Mouse (Mus musculus): ENCODE measurements around the gene Lrig1.

Lrig1 gene

GRCm38 (mm10) chr6:94700067-94700491 lies at the start of gene Lrig1:
Lrig1 (minus strand) TSS chr6:94700158.
- peak; percentile 91 for DNase-seq (ENCODE audit: low read depth, low spot score)

- DNase-seq (ENCODE audit: low read depth, low spot score): no peak
These were observed 49.7 kb upstream of the Lrig1 start for GRCm38 (mm10) chr6:94749626-94750025.

- no peak for DNase-seq (ENCODE audit: low read depth, low spot score)
These were observed 48.4 kb upstream of the Lrig1 start for GRCm38 (mm10) chr6:94748361-94748760.

DNA sequence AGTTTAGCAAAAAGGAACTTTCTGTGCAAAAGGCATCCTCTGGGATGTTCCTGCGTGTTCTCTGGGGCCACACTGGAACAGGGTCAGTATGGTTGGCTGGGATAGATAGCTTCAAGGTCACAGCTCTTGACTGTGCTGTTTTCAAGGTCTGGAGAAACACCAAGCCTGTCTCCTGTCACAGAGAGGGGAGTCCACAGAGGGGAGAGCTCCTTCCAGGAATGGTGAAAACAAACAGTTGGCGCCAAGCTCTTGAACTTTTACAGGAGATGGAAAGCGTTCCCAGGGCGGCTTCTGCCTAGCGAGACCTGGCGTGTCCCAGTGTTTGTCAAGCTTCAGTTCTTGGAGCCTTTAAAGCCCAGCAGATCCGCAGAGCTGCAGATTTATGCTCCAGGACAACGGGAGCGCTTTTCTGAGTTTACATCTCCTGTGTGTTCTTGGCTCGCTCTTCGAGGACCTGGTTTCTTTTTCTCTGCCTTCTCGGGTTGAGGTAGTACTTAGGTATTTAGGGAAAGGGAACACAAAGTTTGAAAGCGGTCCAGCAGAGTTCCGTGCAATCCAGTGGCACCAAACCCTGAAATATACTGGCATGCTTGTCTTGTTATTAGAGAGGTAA lies 40.3 kb upstream of the Lrig1 start:
- DNase-seq (ENCODE audit: low read depth, low spot score): no peak

GRCm38 (mm10) chr6:94738647-94739046 lies 38.7 kb upstream of the Lrig1 start:
- no peak for DNase-seq (ENCODE audit: low read depth, low spot score)

DNA sequence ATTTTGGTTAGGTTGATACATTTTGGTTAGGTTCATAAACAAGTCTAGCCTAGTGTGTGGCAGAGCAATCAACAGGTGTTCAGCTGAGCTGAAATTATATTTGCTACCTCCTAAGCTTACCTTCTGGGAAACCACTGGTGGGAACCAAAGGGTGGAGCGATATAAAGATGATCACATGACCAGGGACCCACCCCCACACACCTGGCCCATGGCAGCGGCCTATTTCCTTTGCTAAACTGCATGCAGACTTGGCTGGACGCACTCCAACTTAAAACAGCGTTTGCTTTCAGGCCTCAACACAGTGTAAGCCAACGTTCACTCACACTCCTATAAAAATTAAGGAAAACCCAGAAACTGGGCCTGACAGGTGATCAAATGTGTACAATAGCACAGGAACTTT lies 33.9 kb upstream of the Lrig1 start:
- DNase-seq (ENCODE audit: low read depth, low spot score): no peak

DNA sequence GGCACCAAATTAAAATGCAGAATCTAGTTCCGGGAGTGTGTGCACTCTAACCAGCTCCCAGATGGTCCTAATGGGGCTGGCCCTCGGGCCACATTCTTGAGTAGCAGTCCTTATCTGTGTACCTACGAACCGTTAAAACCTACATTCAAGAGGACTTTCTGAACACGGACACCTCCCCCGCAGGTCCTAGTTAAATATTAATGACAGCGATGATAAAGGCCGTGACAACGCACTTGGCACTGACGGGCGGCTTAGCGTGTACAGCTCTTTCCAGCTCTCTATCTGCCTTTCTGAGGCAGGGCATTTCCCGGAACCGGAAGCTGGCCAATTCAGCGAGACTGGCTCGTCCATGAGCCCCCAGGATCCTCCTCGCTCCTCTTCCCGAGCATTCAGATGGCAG lies 29.9 kb upstream of the Lrig1 start:
- DNase-seq (ENCODE audit: low read depth, low spot score): no peak

GRCm38 (mm10) chr6:94729132-94729531 lies 29.2 kb upstream of the Lrig1 start:
- no peak for DNase-seq (ENCODE audit: low read depth, low spot score)

GRCm38 (mm10) chr6:94724612-94725011 lies 24.7 kb upstream of the Lrig1 start:
- DNase-seq (ENCODE audit: low read depth, low spot score): no peak

DNA sequence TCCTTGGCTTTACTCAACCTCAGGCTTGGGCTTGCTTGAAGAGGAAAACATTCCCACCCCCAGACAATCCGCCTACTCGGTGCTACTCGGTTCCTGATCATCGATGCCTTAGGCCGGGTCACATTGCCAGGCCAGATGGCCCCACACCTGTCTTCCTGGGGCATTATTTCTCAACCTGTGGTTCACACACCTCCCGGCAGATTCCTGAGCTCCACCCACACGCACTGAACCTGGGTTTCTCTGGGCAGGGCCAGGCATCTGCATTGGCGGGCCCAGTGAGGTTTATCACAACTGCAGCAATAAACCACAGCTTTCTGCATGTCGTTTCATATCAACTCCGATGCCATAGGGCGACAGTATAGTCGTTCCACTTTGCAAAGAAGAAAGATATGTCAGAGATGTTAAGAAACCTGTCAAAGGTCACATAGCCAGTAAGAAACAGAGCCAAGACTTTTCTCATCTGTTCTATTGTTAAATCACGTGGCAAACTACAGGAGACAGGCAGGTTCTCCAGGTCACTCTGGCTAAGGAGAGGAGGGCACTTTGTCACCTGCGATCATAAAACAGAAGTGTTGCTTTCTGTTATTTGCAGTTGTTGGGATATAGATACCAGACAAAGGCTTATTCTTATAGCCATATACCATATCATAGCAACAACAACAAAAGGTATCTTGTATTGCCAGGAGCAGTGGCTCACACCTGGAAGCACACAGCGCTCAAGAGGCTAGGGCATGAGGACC lies 18.8 kb upstream of the Lrig1 start:
- DNase-seq (ENCODE audit: low read depth, low spot score): no peak

GRCm38 (mm10) chr6:94717705-94718489 lies 17.9 kb upstream of the Lrig1 start:
- DNase-seq (ENCODE audit: low read depth, low spot score): no peak

GRCm38 (mm10) chr6:94715645-94715940 lies 15.6 kb upstream of the Lrig1 start:
- DNase-seq (ENCODE audit: low read depth, low spot score): no peak

DNA sequence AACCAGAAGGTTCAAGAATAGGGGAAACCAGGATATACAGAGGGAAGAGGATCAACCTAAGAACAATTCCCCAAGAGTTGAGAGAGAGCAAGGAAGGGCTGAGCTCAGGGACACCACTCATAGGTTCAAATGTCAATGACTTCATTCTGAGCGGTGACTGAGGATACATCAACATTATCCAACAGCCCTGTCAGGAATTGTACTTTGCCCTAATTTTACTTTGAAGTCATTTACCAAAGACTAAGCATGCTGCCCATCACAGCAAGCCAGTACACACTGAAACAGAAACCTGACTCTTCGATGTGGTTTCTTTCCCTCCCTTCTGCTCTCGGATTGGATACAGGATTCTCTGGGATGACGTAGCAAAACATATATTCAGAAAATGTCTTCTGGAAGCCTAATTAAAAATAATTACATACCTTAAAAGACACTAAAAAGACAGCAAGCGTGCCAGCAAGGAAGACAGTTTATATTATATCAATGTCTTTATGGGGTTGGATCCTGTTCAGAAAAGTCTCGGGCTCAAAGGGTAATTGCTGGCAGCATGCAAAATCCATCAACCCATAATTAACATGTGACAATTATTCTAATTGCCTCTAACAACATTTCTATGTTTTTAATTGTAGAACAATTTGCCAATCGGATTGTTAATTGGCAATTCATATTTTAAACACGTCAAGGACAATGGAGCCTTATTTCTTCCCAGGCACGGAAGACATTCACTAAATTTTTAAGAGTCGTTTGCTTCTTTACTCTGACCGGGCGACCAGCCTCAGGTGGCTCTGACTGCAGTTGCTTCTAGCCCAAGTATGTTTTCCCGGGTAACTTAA lies 15.1 kb upstream of the Lrig1 start:
- no peak for DNase-seq (ENCODE audit: low read depth, low spot score)

- DNase-seq (ENCODE audit: low read depth, low spot score): no peak
These were observed 9.9 kb upstream of the Lrig1 start for GRCm38 (mm10) chr6:94709832-94710231.

DNA sequence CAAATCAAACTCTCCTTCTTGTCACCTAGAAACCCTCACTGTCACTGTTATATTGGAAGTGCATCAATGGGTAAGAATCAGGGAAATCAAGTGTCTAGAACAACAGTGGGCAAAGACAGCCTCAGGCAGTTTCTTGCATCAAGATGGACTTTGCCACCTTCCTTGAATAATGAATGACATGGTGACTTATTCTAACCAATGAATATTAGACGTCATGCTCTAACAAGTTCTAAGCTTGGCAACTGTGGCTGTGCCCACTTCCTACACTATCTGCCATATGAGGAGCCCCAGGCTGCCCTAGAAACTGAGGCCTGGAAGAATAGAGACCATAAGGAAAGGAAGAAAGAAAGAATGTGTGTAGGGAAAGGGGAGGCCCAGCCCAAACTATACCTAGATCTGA lies 9.2 kb upstream of the Lrig1 start:
- DNase-seq (ENCODE audit: low read depth, low spot score): no peak

- no peak for DNase-seq (ENCODE audit: low read depth, low spot score)
These were observed 7.3 kb upstream of the Lrig1 start for GRCm38 (mm10) chr6:94707254-94707653.

DNA sequence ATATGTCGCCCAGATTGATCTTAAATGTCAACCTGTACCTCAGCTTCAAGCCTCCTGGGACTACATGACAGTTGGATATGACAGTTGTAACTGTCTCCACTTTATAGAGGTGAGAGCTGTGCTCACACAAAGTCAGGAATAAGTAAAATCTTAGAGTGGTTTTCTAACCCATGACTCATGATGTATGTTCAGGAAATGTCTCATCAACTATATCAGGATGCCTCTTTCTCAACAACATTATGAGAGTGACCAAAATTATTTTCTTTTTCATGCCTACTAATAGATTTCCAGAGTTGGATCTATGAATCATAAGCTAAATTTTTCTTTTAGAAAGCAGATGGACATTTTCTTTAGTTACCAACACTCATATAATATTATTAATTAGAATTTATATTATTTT lies 6.0 kb upstream of the Lrig1 start:
- DNase-seq (ENCODE audit: low read depth, low spot score): no peak

- DNase-seq (ENCODE audit: low read depth, low spot score): no peak
These were observed 3.0 kb upstream of the Lrig1 start for GRCm38 (mm10) chr6:94702993-94703392.

GRCm38 (mm10) chr6:94701071-94701470 lies 1.1 kb upstream of the Lrig1 start:
- no peak for DNase-seq (ENCODE audit: low read depth, low spot score)

- DNase-seq (ENCODE audit: low read depth, low spot score): no peak
These were observed 654 bp upstream of the Lrig1 start for GRCm38 (mm10) chr6:94700612-94701011.

- DNase-seq (ENCODE audit: low read depth, low spot score): no peak
These were observed 578 bp downstream of the Lrig1 start for GRCm38 (mm10) chr6:94699173-94699987.

All from retina, adult 2 months (tissue).